Mouse (Mus musculus): ENCODE results near the gene Rsph6a.

The Rsph6a gene

GRCm38 (mm10) chr7:19046286-19047069, 8.0 kb upstream of the Rsph6a start:
- intact Hi-C loops (cut with DNase I): no loop called here

- intact Hi-C loops (cut with DNase I): no loop called here
These were observed 6.4 kb upstream of the Rsph6a start for GRCm38 (mm10) chr7:19048006-19048527.

GRCm38 (mm10) chr7:19049252-19049651, 5.2 kb upstream of the Rsph6a start:
- intact Hi-C loops (cut with DNase I): no loop called here

GRCm38 (mm10) chr7:19050172-19050571, 4.3 kb upstream of the Rsph6a start:
- intact Hi-C loops (cut with DNase I): no loop called here

- intact Hi-C loops (cut with DNase I): no loop called here
These were observed 3.3 kb upstream of the Rsph6a start for GRCm38 (mm10) chr7:19051161-19051560.

GRCm38 (mm10) chr7:19052345-19053135, 1.9 kb upstream of the Rsph6a start:
- intact Hi-C loops (cut with DNase I): no loop called here

- intact Hi-C loops (cut with DNase I): no loop called here
These were observed 1.4 kb upstream of the Rsph6a start for GRCm38 (mm10) chr7:19053136-19053532.

- intact Hi-C loops (cut with DNase I): no loop called here
These were observed 237 bp downstream of the Rsph6a start for GRCm38 (mm10) chr7:19054777-19055076.

- intact Hi-C loops (cut with DNase I): no loop called here
These were observed 618 bp downstream of the Rsph6a start for GRCm38 (mm10) chr7:19055108-19055507.

- intact Hi-C loops (cut with DNase I): no loop called here
These were observed 2.9 kb downstream of the Rsph6a start for GRCm38 (mm10) chr7:19057405-19057804.

GRCm38 (mm10) chr7:19065896-19066295, 11.4 kb downstream of the Rsph6a start:
- intact Hi-C loops (cut with DNase I): no loop called here

- intact Hi-C loops (cut with DNase I): no loop called here
These were observed 12.6 kb downstream of the Rsph6a start for GRCm38 (mm10) chr7:19067063-19067462.

- intact Hi-C loops (cut with DNase I): no loop called here
These were observed 13.4 kb downstream of the Rsph6a start for GRCm38 (mm10) chr7:19067935-19068334.

- intact Hi-C loops (cut with DNase I): no loop called here
These were observed 14.2 kb downstream of the Rsph6a start for GRCm38 (mm10) chr7:19068707-19069106.

GRCm38 (mm10) chr7:19069500-19069899, 15.0 kb downstream of the Rsph6a start:
- intact Hi-C loops (cut with DNase I): no loop called here

GRCm38 (mm10) chr7:19071024-19071423, 16.5 kb downstream of the Rsph6a start:
- intact Hi-C loops (cut with DNase I): loop anchor here (2.0 kb wide), 1 partner anchor 22 kb away; no protein-coding TSS in a partner anchor

- intact Hi-C loops (cut with DNase I): no loop called here
These were observed 19.0 kb downstream of the Rsph6a start for GRCm38 (mm10) chr7:19073504-19073903.

GRCm38 (mm10) chr7:19074494-19074893, 20.0 kb downstream of the Rsph6a start:
- intact Hi-C loops (cut with DNase I): no loop called here

- intact Hi-C loops (cut with DNase I): no loop called here
These were observed 20.7 kb downstream of the Rsph6a start for GRCm38 (mm10) chr7:19075231-19075630.

- intact Hi-C loops (cut with DNase I): no loop called here
These were observed 21.5 kb downstream of the Rsph6a start, which contains the start of gene Dmwd for GRCm38 (mm10) chr7:19075723-19076585. Dmwd (plus strand) TSS chr7:19076227.

GRCm38 (mm10) chr7:19076586-19076991, 22.1 kb downstream of the Rsph6a start:
- intact Hi-C loops (cut with DNase I): no loop called here

All from adrenal gland (tissue).